Mouse (Mus musculus) right cerebral cortex, postnatal 14 days (tissue): ENCODE results near the gene Atp8b2.

Experiments
- DNase-seq: peaks from one replicate; pipeline ENCODE4 v3.0.0; 2022

The Atp8b2 gene

DNA sequence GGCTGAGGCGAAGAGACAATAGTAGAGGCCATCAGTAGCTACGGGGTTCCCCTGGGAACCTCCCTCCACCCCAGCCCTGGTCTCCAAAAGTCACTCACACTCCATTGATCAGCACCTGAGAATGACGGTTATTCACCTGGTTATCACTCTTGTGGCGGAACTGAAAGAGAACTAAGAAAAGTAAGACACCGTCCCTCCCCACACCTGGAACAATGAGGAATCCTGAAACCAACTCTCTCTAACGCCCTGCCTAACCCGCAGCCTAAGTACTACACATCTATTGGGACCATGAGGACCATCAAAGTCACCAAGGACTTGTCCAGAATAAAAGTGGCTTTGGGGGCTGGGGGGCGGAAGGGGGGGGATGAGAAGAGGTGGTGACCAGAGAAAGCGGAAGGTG, 5.4 kb downstream of the Atp8b2 start:
- no peak for DNase-seq

DNA sequence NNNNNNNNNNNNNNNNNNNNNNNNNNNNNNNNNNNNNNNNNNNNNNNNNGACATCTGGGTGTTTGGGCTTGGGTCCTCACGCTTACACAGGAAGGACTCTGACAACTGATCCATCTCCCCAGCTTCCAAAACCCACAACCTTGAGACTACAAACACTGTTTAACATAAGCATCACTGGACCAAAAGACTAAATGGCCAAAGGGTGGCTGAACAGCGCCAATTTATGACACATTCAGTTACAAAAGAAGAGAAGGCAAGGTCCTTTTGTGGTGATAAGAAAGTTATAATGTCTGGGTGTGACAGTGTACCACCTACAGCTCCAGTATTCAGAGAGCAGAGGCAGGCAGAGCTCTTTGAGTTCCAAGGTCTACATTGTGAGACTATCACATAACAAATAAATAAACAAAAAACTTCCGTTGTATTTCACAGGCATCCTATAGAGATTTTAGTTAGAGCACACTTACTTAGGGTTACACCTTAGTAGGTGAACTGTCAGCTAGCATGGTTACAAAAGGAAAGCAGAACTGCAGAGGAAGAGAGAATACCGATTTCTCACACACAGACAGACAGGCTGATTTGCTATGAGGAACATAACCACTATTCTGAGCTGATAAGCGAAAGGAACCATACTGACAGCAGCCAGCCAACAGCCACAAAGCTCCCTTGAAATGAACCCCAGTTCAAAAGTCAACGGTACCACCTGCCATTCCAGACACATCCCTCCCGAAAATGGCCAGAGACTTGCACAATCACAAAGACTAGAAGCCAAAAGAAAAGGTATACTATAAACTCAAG, 6.9 kb downstream of the Atp8b2 start:
- no peak for DNase-seq

DNA sequence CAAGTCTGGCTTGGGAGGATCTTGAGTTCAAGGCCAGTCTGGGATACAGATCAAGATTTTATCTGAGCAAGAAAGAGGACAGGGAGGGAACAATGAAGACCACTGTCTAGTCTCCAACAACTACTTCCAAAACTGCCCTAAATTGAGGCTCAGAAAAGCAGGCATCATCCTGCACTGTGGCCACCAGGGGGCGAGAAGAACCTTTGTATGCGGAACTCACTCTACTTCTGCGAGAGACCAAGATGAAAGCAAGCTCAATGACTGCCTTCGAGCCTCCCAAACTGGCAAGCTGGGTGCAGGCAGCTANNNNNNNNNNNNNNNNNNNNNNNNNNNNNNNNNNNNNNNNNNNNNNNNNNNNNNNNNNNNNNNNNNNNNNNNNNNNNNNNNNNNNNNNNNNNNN, 9.9 kb downstream of the Atp8b2 start:
- DNase-seq, result peak; percentile 78

- DNase-seq, result peak; percentile 73
Measured at GRCm38 (mm10) chr3:89948655-89949054, 14.7 kb downstream of the Atp8b2 start.

GRCm38 (mm10) chr3:89948021-89948420, 15.3 kb downstream of the Atp8b2 start:
- DNase-seq, result no peak

- no peak for DNase-seq
Measured at GRCm38 (mm10) chr3:89945026-89945425, 18.3 kb downstream of the Atp8b2 start.

- DNase-seq, result no peak
Measured at GRCm38 (mm10) chr3:89942894-89943293, 20.4 kb downstream of the Atp8b2 start.

- DNase-seq, result no peak
Measured at GRCm38 (mm10) chr3:89936495-89936894, 26.8 kb downstream of the Atp8b2 start.

DNA sequence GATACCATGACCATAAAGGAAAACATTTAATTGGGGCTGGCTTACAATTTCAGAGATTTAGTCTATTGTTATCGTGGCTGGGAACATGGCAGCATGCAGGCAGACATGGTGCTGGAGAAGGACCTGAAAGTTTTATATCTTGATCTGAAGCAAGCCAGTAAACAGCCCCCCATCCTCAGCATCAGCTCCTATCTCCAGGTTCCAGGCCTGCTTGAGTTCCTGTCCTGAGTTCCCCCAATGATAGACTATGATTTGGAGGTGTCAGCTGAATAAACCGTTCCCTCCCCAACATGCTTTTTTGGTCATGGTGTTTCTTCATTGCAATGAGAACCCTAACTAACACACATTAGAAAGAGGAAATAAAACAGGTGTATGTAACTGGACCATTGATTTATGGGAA, 30.4 kb downstream of the Atp8b2 start:
- DNase-seq, result no peak

GRCm38 (mm10) chr3:89928956-89929355, 34.4 kb downstream of the Atp8b2 start:
- no peak for DNase-seq

GRCm38 (mm10) chr3:89926440-89926839, 36.9 kb downstream of the Atp8b2 start:
- DNase-seq, result no peak

- no peak for DNase-seq
Measured at GRCm38 (mm10) chr3:89920711-89921110, 42.6 kb downstream of the Atp8b2 start.

- no peak for DNase-seq
Measured at GRCm38 (mm10) chr3:89917408-89917807, 45.9 kb downstream of the Atp8b2 start.

- DNase-seq, result no peak
Measured at GRCm38 (mm10) chr3:89916622-89917021, 46.7 kb downstream of the Atp8b2 start.

DNA sequence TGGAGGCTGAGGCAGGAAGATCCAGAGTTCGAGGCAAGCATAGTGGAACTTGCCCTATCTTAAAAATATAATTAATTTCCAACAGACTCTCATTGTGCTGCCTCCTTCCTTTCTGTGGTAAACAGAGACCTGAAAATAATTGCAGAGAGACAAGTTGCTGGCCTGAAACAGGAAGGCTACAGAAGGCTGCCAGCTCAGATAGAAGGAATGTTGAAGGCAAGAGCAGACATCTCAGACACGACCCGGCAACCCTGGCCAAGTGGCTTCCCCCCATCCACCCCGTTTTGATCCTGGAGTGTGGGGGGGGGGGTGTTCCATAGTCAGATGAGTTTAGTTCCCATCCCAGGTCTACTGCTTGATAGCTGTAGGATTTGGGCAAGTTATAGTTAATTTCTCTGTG, 48.6 kb downstream of the Atp8b2 start:
- DNase-seq, result no peak

DNA sequence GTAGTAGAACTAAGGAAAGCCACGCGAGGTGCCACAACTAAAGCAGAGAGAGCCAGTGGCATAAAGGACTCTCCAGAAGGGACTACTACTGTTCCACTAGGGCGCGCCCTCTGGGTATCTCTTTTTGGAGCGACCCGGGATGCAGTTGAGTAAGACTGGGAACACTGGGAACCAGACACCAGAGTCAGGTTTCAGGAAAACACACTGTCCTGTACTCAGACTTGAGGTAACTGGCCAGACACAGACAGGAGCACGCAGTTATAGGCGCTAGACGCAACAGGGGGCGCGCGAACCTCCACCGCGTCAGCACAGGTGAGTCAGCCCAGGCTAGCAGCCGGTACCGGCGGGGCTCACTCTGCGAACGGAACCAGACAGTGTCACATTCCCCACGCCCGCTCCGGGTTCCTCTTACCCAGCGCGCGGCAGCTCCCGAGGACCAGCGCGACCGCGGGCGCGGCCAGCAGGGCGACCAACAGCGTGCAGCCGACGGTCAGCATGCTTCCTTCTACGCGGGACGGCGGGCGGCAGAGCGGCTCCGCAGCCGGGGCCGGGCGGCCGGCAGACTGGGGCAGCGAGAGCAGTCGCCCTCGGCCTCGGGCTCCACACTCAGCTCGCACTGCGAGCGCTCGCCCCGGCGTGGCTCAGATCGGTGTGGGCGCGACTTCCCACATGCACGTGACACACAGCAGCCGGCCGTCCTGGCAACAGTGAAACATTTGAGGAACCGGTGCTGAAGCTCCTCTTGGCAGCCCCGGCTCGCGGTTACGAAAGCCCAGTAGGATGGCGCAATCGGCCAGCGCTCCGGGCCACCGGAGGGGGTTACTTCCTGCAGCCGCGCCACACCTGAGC, 50.5 kb downstream of the Atp8b2 start, which contains the start of gene Il6ra:
Il6ra (minus strand) TSS at position 654 of the 849 bp plus-strand sequence.
- DNase-seq, result peak; percentile 78

- no peak for DNase-seq
Measured at GRCm38 (mm10) chr3:89912108-89912542, 51.2 kb downstream of the Atp8b2 start.

DNA sequence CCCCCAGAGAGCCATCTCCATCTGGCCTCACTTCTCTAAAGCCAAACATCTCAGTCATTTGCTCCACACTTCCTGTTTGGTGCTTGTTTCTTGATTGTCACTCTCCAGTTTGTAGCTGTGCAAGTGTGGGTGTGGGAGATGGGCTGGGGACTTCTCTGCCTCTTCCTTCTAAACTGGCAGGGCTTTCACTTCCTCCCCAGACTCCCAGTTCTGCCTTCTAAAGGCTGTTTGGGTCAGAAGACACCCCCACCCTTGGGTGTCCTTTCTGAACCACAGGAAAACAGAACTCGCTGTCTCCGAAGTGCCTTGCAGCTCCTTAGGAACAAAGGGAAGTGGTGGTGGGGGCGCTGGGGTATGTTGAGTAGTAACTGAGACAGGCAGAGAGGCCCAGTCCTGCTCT, 52.1 kb downstream of the Atp8b2 start:
- DNase-seq, result peak; percentile 29

GRCm38 (mm10) chr3:89909703-89910542, 53.4 kb downstream of the Atp8b2 start:
- DNase-seq, result no peak

GRCm38 (mm10) chr3:89908836-89909235, 54.5 kb downstream of the Atp8b2 start:
- no peak for DNase-seq

- DNase-seq, result no peak
Measured at GRCm38 (mm10) chr3:89907846-89908245, 55.5 kb downstream of the Atp8b2 start.

DNA sequence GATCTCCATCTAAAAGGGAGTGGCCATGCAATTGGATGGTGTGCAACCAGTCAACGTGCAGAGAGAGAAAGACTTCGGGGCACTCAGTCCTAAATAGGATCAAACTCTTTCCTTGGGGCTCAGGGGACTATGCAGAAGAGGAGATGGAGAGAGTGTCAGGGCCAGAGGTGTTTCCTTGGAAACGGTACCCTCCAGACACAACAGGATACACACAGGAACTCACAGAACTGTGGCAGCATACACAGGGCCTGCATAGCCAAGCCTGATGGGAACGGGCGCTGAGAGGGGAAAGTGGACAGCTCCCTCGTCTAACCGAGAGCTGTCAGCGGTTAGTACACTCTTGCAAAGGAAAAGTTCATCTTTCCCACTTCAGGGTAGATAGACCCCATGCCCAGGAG, 63.8 kb downstream of the Atp8b2 start:
- no peak for DNase-seq
